Mouse (Mus musculus): ENCODE measurements at regions not wholly inside any gene's neighbourhood (a gene's known extent, or its start where the extent isn't known, plus 50 kb on each side); places are given as distances from the start of the nearest gene placed in this dataset.
"Not testable (repeated sequence)": the region's sequence is repeated elsewhere in the genome, so short reads cannot be mapped to it uniquely, and the experiment has no call there.

GRCm38 (mm10) chr5:142281997-142282396, 119.3 kb upstream of the Foxk1 start:
- no peak for DNase-seq

- DNase-seq = no peak
Observed at GRCm38 (mm10) chr5:142287981-142288380, 113.3 kb upstream of the Foxk1 start.

- no peak for DNase-seq
Observed at GRCm38 (mm10) chr5:142291451-142291850, 109.8 kb upstream of the Foxk1 start.

GRCm38 (mm10) chr5:142296401-142296800, 104.9 kb upstream of the Foxk1 start:
- not testable (repeated sequence) for DNase-seq

GRCm38 (mm10) chr5:142299621-142300020, 101.7 kb upstream of the Foxk1 start:
- DNase-seq = no peak

- DNase-seq = no peak
Observed at GRCm38 (mm10) chr5:142308511-142308910, 92.8 kb upstream of the Foxk1 start.

- DNase-seq = peak; percentile 80
Observed at GRCm38 (mm10) chr5:142313944-142314343, 87.4 kb upstream of the Foxk1 start.

GRCm38 (mm10) chr5:142314466-142314865, 86.8 kb upstream of the Foxk1 start:
- DNase-seq = peak; percentile 39

- peak; percentile 75 for DNase-seq
Observed at GRCm38 (mm10) chr5:142319268-142319667, 82.0 kb upstream of the Foxk1 start.

GRCm38 (mm10) chr5:142321316-142321715, 80.0 kb upstream of the Foxk1 start:
- DNase-seq = no peak

- no peak for DNase-seq
Observed at GRCm38 (mm10) chr5:142324928-142325327, 76.4 kb upstream of the Foxk1 start.

- DNase-seq = peak; percentile 73
Observed at GRCm38 (mm10) chr5:142325560-142325959, 75.7 kb upstream of the Foxk1 start.

- DNase-seq = peak; percentile 76
Observed at GRCm38 (mm10) chr5:142327261-142327660, 74.0 kb upstream of the Foxk1 start.

GRCm38 (mm10) chr5:142329724-142330520, 71.4 kb upstream of the Foxk1 start:
- DNase-seq = no peak

GRCm38 (mm10) chr5:142332744-142333143, 68.6 kb upstream of the Foxk1 start:
- no peak for DNase-seq

GRCm38 (mm10) chr5:142337436-142337835, 63.9 kb upstream of the Foxk1 start:
- no peak for DNase-seq

- DNase-seq = no peak
Observed at GRCm38 (mm10) chr5:142338051-142338450, 63.2 kb upstream of the Foxk1 start.

GRCm38 (mm10) chr5:142340205-142341025, 60.9 kb upstream of the Foxk1 start:
- peak; percentile 74 for DNase-seq

- no peak for DNase-seq
Observed at GRCm38 (mm10) chr5:142341026-142341432, 60.3 kb upstream of the Foxk1 start.

- no peak for DNase-seq
Observed at GRCm38 (mm10) chr5:142346454-142346853, 54.8 kb upstream of the Foxk1 start.

- peak; percentile 67 for DNase-seq
Observed at GRCm38 (mm10) chr5:142350574-142350973, 50.7 kb upstream of the Foxk1 start.
